Mouse (Mus musculus) thymus, postnatal 25 days (tissue): ENCODE data around the gene Slc44a3.
"Not testable (repeated sequence)": the region's sequence is repeated elsewhere in the genome, so short reads cannot be mapped to it uniquely, and the experiment has no call there.

ENCODE experiments used
- DNase-seq: peaks from one replicate; pipeline ENCODE4 v3.0.0; 2022

Slc44a3 gene

DNA sequence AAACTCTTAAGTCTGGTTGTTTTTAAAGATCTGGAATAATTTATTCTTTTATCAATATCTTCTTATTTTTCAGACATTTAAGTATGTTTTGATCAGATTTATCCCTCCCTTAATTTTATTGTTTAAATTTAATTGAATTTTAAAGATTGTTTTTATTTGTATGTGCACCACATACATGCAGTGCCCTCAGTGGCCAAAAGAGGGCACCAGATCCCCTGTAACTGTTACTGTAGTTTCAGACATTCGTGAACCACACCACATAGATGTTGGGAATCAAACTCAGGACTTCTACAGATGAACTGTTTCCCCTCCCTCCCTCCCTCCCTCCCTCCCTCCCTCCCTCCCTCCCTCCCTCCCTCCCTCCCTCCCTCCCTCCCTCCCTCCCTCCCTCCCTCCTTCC lies 18.2 kb upstream of the Slc44a3 start:
- peak; percentile 32 for DNase-seq

DNA sequence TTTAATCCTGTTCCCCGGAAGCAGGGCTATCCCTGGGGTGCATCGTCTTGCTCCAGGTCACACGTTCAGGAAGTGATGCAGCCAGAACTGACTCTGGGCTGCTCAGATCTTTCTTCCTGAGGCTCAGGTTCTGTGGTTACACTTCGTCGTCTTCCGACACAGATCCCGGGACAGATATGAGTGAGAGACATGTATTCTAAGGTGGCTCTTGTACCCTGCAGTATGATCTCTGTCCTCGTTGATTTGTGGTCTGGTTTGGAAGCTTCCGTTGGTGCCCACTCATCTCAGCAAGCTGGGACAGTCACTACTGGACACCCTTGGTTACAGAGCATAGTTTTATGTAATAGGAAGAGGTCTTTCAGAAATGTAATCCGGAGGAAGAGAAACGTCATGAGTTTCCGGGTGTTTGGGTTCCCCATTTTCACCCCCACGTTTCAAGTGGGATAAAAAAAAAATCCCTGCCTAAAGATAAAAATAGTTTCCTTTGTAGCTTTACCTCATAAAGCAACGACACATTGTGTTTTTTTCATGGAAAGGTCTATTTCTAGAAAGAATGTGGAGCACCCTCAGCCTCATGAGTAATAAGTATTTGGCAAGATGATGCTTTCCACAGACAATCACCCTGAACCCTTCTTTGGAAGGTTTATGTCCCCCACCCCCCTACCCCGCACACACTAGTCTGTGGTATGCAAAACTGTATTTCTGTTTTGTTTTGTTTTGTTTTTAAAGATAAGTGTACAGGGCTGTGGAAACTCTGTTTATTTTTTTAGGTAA lies 15.8 kb upstream of the Slc44a3 start:
- peak; percentile 26 for DNase-seq

DNA sequence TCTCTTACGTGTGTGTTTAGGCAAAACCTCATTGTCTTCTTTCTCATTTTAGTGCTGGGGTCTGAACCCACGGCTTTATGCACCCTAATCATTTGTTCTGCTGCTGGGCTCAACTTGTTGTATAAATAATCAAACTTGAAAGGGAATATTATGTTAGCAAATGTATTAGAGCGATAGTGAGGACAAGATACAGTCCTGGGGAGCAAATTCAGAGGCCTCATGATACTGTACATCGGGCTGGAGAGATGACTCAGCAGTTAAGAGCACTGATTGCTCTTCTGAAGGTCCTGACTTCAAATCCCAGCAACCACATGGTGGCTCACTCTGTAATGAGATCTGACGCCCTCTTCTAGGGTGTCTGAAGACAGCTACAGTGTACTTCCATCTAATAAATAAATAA lies 8.4 kb upstream of the Slc44a3 start:
- DNase-seq, result no peak

DNA sequence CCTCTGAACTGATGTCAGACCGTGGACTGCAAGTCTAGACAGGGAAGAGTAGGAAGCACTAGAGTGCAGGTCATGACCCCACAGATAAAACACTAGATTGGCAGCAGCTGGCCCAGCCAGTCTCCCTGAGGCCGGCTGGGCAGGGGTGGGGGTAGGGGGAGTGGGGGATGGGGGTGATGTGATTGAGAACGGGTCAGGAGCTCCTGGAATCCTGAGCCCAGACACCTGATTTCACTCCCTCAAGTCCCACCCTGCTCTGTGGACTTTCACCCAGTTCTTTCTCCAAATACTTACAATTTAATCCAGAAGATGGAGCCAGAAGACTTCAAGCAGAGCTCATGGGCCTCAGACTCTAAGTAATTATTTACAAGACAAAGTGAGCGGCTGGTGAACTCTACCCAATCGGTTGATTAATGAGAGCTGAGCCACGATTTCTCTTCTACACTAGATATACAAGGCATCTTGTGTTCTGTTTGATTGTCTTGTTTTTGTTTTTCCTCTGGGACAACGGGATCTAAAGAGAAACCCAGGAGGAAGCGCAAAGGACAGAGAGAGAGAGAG lies 7.7 kb upstream of the Slc44a3 start:
- DNase-seq, result no peak

DNA sequence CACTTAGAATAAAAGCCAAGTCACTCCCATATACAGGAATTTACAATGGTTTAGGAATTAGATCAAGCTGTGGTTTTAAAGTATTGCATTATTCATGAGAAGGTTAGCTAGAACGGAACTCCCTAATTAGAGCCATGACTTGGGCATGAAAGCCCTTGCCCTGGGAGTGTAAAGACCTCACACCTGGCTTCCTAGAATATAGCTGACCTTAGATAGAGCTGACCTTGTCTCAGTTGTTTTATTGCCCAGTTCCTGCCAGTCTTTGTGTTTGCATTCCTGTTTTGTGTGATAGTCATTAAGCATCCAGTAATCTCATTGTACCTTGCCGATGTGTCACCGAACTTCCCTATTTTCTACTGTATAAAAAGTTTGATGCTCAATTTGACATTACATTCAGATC lies 6.6 kb upstream of the Slc44a3 start:
- not testable (repeated sequence) for DNase-seq

DNA sequence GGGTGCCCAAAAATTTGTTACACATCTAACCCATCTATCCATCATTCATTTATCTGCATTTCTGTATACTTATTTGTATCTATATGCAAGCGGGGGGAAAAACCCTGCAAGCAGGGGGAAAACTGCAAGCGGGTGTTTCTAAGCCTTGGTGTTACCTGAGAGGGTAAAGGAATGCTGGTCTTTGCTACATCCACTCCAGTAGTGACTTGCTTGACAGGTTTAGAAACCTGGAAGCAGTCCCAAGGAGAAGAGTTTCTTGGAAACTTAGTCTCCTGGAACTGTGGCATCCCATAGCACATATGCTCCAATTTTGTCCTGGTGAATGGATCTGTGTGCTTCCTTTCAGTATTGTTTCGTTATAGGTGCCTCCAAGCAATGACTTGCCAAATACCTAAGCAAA lies 5.8 kb upstream of the Slc44a3 start:
- no peak for DNase-seq

DNA sequence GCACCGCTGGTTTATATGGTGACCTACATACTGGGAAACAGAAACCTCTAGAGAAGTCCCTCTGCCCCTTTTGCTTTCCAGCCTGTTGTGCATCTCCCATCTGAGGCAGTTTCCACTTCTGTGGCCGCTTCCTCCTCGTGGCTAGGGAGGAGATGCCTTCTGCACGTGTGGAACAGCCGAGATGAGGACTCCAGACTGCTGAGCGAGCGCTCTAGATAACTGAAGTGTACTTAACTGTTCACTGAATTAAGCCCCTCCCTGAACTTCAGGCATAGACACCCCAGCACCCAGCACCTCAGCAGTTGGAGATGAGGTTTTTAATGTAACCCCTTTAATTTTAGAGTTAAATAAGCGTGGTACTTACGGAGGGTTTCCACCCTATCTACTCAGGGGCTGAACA lies 4.6 kb upstream of the Slc44a3 start:
- no peak for DNase-seq

DNA sequence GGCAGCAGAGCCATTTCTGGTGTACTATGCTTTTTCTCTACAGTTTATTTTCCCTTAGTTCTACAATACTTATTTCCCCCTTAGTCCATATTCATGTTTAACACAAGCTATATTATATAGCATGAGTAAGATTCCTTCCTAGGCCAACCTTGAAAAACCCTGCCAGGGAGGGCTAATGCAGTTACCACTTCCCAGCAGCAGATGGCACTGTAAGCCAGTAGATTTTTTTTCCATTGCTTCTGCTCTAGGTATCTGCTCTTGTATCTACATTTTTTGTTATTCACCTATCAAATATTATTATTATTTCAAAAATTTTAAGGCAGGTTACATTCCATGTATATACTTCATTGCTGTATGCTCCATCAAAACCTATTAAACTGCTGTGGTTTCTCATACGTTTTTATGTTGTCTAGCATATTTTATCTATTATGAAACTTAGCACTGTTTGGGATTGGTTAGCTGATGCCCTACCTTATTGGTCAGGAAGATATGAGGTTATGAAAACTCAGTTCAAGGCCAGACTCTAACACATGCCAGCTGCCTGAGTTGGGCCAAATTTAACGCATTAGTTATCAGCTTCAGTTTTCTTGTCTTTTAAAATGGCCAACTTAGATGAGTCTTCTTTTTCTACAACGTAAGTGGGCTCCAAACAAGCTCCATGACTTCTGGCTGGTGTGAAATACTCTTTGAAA lies 3.8 kb upstream of the Slc44a3 start:
- peak; percentile 29 for DNase-seq

DNA sequence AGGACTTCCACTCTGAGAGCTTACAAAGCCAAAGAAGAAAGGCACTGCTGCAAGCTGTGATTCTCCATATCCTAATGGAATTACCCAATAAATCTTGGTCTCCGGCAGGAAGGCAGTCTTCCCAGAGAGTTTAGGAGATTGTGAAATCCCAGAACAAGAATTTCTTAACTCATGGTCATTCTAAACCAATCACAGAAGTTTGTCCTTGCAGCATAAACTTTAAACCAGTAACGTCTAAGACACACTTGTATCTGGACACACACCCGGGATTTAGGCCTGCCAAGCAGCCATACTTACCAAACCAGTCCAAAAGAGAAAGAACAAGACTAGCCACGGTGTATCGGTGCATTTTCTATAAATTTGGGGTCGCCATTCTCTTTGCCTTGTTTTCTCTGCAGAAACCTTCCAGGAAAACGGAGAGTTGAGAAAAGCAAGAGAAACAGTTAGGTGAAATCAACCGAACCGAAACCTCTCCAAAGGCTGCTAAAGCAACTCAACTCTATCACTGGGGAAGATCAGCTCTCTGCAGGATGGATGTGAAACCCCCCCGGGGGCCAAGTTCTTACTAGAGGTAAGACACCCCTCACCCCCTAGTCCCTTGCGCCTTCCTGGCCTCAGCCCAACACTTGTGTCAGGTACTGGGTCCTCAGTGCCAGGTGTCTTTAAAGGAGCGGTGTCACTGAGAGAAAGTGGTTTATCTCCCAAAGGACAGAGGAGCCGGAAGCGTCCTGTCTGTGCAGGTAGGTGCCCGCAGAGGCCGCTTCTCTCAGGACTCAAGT lies 645 bp downstream of the Slc44a3 start:
- no peak for DNase-seq

DNA sequence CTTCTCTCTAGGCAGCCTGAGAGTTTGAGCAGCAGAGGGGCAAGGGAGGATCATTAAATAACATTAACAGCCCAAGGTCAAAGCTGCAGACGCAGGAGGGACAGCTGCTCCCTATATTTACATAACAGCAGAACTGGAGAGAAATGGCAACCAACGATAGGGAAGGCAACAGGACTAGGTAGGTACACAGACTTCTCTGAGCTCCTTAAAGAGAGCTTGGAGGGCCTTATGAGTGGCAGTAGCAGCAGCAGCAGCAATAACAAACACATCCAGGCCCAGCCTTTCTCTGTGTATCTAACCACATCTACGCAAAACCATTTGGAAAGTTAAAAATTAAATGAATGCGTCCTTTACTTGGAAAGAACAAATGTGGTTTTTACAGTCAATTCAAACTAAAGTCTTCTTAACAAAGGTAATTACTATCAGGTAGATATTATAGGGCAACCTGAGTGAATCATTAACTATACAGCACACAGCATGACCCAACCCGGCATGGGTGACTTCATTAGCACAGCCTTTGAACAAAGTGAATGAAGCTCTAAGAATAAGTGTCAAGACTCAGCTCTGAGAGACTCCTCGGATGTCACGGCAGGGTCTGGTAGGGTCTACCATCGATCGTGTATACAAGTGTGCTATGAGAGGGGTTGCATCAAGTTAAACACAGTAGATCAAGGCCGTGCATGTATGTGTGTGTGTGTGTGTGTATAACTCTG lies 1.5 kb downstream of the Slc44a3 start:
- no peak for DNase-seq

DNA sequence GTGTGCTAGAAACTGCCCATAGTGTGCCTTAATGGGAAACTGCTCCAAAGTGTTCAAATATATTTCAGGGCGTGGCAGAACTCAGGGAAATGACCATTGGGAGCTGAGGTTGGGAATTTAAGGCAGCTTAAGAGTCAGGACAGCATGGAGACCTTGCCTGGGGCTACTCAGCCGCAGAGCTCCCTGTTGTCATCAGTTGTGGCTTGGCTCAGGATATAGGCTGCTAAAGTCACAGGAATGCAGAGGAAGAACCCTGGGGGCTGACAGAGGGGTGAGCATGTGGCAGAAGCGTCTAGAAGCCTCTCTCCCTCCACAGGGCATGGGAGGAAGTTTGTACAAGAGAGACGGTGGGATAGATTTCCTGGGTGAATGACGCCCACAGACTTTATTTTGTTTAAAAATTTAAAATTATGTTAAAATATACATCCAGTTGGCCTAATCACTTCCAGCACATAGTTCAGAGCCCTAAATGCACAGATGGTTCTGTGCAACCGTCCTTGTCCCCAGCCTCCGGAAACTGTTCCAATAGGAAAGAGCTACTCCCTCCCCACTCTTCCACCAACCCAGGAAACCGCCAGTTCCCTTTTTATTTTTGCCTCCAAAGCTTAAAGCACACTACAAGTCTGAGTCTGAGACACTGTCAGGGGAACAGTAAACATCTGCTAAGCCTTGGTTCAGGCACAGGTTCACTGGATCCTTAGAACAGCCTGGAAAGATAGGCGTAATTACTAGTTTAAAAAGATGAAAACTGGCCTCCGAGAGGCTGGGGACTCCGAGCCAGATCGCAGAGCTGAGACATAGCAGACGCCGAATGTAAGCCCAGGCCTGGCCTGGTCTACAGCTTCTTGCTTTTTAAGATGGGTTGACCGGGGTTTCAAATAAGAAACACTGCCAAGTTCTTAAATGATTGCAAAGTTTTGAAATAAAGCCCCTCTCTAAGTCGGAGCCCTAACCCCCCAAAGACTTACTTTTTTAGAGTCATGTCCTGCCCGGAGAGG lies 5.8 kb downstream of the Slc44a3 start:
- no peak for DNase-seq

DNA sequence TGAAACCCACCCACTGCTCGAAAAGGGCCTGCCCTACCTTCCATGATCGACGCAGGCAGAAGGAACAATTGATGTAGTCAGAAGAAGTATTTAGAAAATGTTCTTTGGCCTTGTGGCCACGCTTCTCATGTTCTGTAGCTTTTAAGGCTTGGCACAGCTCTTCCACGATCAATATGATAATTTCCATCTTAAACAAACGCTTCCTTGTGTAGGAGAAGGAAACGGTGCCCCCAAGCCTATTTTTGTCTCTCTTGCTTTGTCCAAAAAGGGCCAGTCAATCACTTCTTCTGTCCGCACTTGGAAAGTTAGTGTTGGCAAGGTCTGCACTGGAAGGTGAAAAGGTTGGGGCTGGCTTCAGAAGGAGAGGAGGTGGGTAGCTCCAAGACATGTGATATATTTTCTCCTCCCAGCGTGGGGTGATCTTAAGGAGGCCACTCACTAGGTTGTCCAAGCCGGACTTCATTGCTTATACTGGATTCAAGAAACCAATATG lies 10.5 kb downstream of the Slc44a3 start:
- DNase-seq, result no peak

DNA sequence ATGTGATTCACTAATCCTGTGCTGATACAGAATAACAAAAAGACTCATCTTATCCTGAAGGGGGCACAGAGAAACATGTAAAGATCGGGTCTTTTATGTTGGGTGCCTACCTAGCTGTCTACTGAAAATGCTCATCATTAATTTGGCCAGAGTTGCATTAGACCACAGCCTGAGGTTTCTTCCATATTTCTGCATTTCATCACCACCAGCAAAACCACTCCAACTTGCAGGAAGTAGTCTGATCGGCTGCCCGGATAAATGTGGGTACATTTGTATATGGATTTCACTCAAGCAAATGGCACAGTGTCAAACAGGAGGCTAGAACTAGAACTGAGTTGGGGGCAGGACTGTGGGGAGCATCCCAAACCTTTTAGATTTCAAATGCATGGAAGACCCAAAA lies 11.1 kb downstream of the Slc44a3 start:
- DNase-seq, result no peak

DNA sequence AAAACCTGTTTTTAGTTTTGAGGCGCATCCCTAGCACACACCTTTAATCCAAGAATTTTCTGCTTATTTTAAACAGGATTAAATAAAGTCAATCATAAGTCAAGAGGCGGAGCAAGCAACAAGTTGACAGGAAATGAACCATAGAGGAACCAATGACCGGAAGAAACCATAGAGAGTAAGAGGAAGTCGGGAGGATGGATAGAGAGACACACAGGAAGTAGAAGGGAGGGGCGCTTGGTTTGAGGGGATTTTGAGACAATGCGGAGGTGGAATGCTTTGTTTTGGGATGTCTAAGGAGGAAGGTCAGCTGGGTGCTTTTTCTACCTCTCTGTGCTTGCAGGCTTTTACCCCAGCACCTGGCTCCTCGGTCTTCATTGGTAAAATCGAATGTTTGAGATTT lies 15.2 kb downstream of the Slc44a3 start:
- DNase-seq, result no peak

DNA sequence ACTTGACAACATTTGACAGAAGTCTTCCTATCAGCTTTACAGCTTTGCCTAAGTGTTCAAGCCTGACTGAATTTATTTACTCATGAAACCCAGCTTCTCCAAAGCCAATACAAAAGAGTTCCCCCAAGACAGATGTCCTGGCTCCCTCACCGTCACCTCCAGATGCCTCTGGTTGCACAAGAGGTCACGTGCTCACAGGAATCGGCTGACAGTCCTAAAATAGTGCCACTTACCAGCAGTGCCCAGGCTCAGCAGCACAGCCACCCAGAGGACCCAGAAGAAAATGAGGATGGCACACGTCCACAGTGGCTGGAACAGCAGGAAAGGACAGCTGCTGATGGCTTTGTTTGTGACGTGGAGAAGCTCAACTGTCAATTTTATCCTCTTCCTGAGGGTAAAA lies 23.1 kb downstream of the Slc44a3 start:
- no peak for DNase-seq

DNA sequence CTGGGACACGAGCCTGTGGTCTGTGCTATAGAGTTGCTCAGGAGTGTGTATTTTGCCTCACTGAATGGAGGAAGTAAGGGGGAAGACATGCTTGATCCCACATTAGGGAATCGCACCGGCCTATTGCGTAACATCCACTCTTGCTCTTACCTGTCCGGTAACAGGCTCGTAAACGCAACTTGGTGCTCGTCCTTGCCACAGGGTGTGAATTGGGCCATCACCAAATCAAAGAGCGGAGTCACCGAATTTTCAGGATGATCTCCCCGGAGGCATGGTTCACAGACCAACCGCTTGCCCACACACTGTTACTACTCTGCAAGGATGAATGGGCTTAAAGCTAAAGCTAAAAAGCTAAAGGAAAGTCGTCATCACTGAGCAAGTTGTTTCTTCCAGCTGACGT lies 24.5 kb downstream of the Slc44a3 start:
- no peak for DNase-seq

DNA sequence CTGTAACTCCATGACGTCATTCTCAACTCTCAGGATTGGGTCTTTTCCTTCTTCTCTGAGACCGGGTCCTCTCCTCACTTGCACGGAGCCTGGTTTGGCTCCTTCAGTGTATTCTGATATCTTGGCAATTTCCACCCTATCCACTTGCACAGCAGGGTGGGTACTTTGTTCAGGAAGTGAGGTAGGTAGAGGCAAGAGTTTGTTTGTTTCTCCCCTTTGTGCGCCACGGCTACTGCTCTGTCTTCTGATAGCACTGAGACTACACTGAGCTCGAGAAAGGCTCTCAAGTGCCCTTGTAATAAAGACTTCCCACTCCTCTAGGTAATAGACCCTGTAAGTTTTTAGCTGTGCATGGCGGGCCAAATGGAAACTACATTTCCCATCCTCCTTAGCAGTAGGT lies 25.4 kb downstream of the Slc44a3 start:
- no peak for DNase-seq

DNA sequence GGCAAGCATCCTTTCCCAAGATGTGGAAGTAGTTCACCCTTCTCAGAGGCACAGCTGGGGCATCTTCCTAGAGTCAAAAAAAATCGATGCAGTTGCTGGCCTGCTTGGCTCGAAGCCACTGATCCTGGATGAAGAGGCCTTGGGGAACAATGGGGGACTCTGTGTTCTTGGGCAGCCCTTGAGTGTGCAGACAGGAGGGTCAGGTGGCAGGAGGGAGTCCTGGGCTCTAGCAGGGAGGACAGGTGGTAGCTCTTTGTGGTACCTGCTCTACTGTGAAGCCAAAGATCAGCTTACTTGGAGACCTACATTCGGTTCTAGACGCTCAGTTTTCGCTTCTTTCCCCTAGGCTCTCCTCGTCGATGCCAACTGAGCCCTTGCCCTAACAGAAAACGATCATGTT lies 26.0 kb downstream of the Slc44a3 start:
- no peak for DNase-seq

DNA sequence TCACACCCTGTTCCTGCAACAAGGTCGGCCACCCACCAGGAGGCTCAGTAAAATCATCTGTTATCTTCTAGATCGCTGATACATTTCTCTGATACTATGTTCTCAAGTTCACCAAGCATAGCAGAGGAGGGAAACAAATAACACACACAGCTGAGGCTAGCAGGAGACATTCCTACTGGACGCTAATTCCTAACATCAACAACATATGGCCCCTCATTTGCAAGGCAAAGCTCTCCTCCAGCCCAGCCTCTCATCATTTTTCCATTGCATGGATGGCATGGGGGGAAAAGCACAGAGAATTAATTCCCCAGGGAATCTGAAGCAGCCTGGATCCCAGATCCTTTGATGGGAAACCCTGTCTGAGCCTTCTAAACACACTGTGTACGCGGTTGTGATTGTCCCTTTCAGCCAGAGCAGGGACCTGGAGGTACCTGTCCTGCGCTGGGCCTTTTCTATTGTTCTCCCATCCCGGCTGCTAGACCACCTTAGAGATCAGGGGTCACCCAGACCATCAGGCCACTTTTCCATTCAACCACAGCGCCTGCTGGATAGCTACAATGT lies 27.2 kb downstream of the Slc44a3 start:
- no peak for DNase-seq

DNA sequence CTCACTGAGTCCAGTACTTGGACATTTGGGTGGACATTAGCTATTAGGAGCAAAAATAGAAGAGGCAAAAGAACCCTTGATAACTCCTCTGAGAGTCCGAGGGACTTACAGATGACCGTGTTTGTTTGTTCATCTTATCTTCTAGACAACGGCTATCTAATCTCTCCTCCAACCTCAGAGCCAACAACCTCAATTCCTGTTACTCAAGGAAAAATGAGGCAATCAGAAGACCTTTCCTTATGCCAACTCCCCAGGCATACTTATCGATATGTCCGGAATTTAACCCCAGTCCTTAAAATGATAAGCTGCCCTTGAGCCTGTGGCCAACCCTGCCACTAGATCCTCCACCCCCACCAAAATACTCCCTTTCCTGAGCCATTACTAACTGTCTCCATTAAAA lies 31.5 kb downstream of the Slc44a3 start:
- no peak for DNase-seq

DNA sequence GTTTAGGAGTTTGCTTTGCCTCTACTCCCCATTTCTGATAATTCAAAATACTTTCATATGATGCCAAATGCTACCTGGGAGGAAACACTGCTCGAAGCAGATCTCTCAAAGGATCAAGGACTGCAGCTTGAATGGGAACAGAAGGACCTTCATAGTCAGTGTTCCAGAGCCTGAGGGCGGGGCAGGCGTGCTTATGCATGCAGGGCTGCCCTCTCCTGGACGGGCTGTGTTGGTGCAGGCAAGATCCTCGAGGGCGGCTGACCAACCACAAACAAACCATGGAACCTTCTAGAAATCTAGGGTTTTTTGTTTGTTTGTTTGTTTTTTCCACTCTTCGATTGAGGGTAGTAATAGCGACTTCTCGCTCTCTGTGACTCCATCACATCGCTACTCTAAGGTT lies 32.0 kb downstream of the Slc44a3 start:
- DNase-seq, result peak; percentile 73
